Mouse (Mus musculus) hindbrain, embryonic 16.5 days (tissue): ENCODE results near the gene Rxfp3. TPM values are rescaled to one million over a fixed set of nuclear protein-coding genes. Genes with fewer than 3 reads are reported as not detected.
"Not testable (repeated sequence)": the region's sequence is repeated elsewhere in the genome, so short reads cannot be mapped to it uniquely, and the experiment has no call there.

Source experiments
- ATAC-seq: fragments of 200-750 bp; cut with Nextera tagmentation; 2 replicates; pipeline ENCODE4 v1.8.0; 2017; ENCODE audit warnings: moderate TSS enrichment, moderate library complexity
- H3K27ac ChIP-seq: fragments of 300-500 bp; sonication (generic); 2 replicates; pipeline ENCODE4 v1.5.1; 2014; ENCODE audit warnings: low read depth, mild to moderate bottlenecking, control low read depth, low read length, moderate library complexity
- H3K27me3 ChIP-seq: fragments of 300-500 bp; sonication (generic); replicated peaks from 2 replicates; pipeline ENCODE4 v1.6.1; 2014; ENCODE audit warnings: low read length; ENCODE audit not compliant: control insufficient read depth, insufficient read depth
- H3K36me3 ChIP-seq: fragments of 300-500 bp; sonication (generic); 2 replicates; pipeline ENCODE4 v1.6.1; 2014; ENCODE audit warnings: mild to moderate bottlenecking, low read length, moderate library complexity, mixed read lengths; ENCODE audit not compliant: control insufficient read depth, insufficient read depth
- H3K4me1 ChIP-seq: fragments of 300-500 bp; sonication (generic); 2 replicates; pipeline ENCODE4 v1.6.1; 2014; ENCODE audit warnings: low read depth, low read length; ENCODE audit not compliant: control insufficient read depth, insufficient read depth
- H3K4me2 ChIP-seq: fragments of 300-500 bp; sonication (generic); 2 replicates; pipeline ENCODE4 v1.6.1; 2014; ENCODE audit warnings: mild to moderate bottlenecking, low read length, control low read depth, moderate library complexity
- H3K4me3 ChIP-seq: fragments of 300-500 bp; sonication (generic); 2 replicates; pipeline ENCODE4 v1.5.1; 2014; ENCODE audit warnings: mild to moderate bottlenecking, low read length, control low read depth, moderate library complexity
- H3K9ac ChIP-seq: fragments of 300-500 bp; sonication (generic); 2 replicates; pipeline ENCODE4 v1.6.1; 2014; ENCODE audit warnings: low read depth, mild to moderate bottlenecking, control low read depth, low read length, moderate library complexity
- H3K9me3 ChIP-seq: fragments of 300-500 bp; sonication (generic); 2 replicates; pipeline ENCODE4 v1.6.1; 2014; ENCODE audit warnings: mild to moderate bottlenecking, low read length, moderate library complexity; ENCODE audit not compliant: control insufficient read depth
- WGBS: fragments of 180-500 bp; shearing (Covaris S2); extraction: QIAGEN DNeasy Blood & Tissue Kit; methylation state at CpG from one replicate; pipeline ENCODE4 v1.1.7; 2014; 5-methylcytosine and 5-hydroxymethylcytosine counted together
- polyA plus RNA-seq: library from polyadenylated mRNA; unstranded; fragments of >200 nt; fragmentation: Nextera tagmentation; extraction: Ambion mirVana; gene quantifications from 2 replicates; pipeline ENCODE4 v1.2.1, GENCODE M21; 2015

The Rxfp3 gene
- polyA plus RNA-seq, 1 experiment from 2014 or later, result 6.8 TPM

- Histone ChIP-seq H3K9ac (no peak overlapping the region), H3K4me2 (no peak overlapping the region), H3K4me3 (no peak overlapping the region), H3K36me3 (no peaks in the 10 kb centered on the region), H3K4me1 (no peaks in the 10 kb centered on the region), H3K9me3 (no peaks in the 10 kb centered on the region), H3K27me3 (no peaks in the 10 kb centered on the region), H3K27ac (no peak overlapping the region)
- WGBS, result 91% methylated on average over 11 of the region's 11 CpGs
- no peak for ATAC-seq
Measured at GRCm38 (mm10) chr15:11010976-11011548, 26.7 kb downstream of the Rxfp3 start.

- H3K27ac ChIP-seq, result no peak overlapping the region
- WGBS, result 31% methylated on average over 5 of the region's 5 CpGs
- ATAC-seq, result no peak
Measured at GRCm38 (mm10) chr15:11008756-11009155, 29.0 kb downstream of the Rxfp3 start.

GRCm38 (mm10) chr15:11004646-11005045 lies 33.1 kb downstream of the Rxfp3 start:
- no peak overlapping the region for H3K4me2 ChIP-seq
- no peak for ATAC-seq
- no peaks in the 10 kb centered on the region for H3K27me3 ChIP-seq
- H3K9me3 ChIP-seq, result no peaks in the 10 kb centered on the region
- no peaks in the 10 kb centered on the region for H3K4me1 ChIP-seq
- H3K9ac ChIP-seq, result no peak overlapping the region
- H3K4me3 ChIP-seq, result no peak overlapping the region
- 88% methylated on average over 6 of the region's 6 CpGs for WGBS
- no peak overlapping the region for H3K27ac ChIP-seq
- no peaks in the 10 kb centered on the region for H3K36me3 ChIP-seq

More at GRCm38 (mm10) chr15:11008756-11009155, 29.0 kb downstream of the Rxfp3 start:
- H3K4me2 ChIP-seq, result no peak overlapping the region
- no peak overlapping the region for H3K9ac ChIP-seq
- H3K4me3 ChIP-seq, result no peak overlapping the region
- H3K4me1 ChIP-seq, result no peaks in the 10 kb centered on the region
- no peaks in the 10 kb centered on the region for H3K9me3 ChIP-seq
- no peaks in the 10 kb centered on the region for H3K27me3 ChIP-seq
- H3K36me3 ChIP-seq, result no peaks in the 10 kb centered on the region

GRCm38 (mm10) chr15:11003791-11004190 lies 34.0 kb downstream of the Rxfp3 start:
- no peak overlapping the region for H3K27ac ChIP-seq
- ATAC-seq, result no peak
- H3K4me2 ChIP-seq, result no peak overlapping the region
- no peaks in the 10 kb centered on the region for H3K4me1 ChIP-seq
- no peak overlapping the region for H3K4me3 ChIP-seq
- no peaks in the 10 kb centered on the region for H3K27me3 ChIP-seq
- WGBS, result 91% methylated on average over 4 of the region's 4 CpGs
- no peaks in the 10 kb centered on the region for H3K9me3 ChIP-seq
- H3K36me3 ChIP-seq, result no peaks in the 10 kb centered on the region
- H3K9ac ChIP-seq, result no peak overlapping the region

GRCm38 (mm10) chr15:11000421-11000820 lies 37.4 kb downstream of the Rxfp3 start, which contains the start of gene Slc45a2:
Gene Slc45a2 (plus strand): TSS chr15:11000721.
- Histone ChIP-seq H3K36me3 (no peaks in the 10 kb centered on the region), H3K4me3 (no peak within 1 kb of the TSS), H3K9ac (no peak within 1 kb of the TSS), H3K9me3 (no peaks in the 10 kb centered on the region), H3K4me1 (no peaks in the 10 kb centered on the region), H3K27ac (no peak within 1 kb of the TSS), H3K4me2 (peak within 1 kb of the TSS; percentile 3; the same call in 1 of the 2 replicates), H3K27me3 (no peaks in the 10 kb centered on the region)
- no peak for ATAC-seq
- WGBS, result 63% methylated on average over 7 of the region's 7 CpGs

GRCm38 (mm10) chr15:10999832-11000231 lies 38.0 kb downstream of the Rxfp3 start:
- no peaks in the 10 kb centered on the region for H3K4me1 ChIP-seq
- H3K36me3 ChIP-seq, result no peaks in the 10 kb centered on the region
- no peak overlapping the region for H3K4me3 ChIP-seq
- no peak overlapping the region for H3K27ac ChIP-seq
- no peak overlapping the region for H3K9ac ChIP-seq
- H3K9me3 ChIP-seq, result no peaks in the 10 kb centered on the region
- peak; percentile 84 for ATAC-seq
- peak overlapping the region; percentile 3; the same call in 1 of the 2 replicates for H3K4me2 ChIP-seq
- no peaks in the 10 kb centered on the region for H3K27me3 ChIP-seq
- 59% methylated on average over 5 of the region's 5 CpGs for WGBS

- H3K36me3 ChIP-seq, result peaks cover 3% of the 10 kb centered on the region; the same call in 1 of the 2 replicates
- H3K9ac ChIP-seq, result no peak overlapping the region
- H3K27ac ChIP-seq, result no peak overlapping the region
- no peaks in the 10 kb centered on the region for H3K27me3 ChIP-seq
- H3K9me3 ChIP-seq, result no peaks in the 10 kb centered on the region
- H3K4me3 ChIP-seq, result no peak overlapping the region
- WGBS, result 100% methylated on average over 1 of the region's 1 CpGs
- ATAC-seq, result no peak
- no peak overlapping the region for H3K4me2 ChIP-seq
- H3K4me1 ChIP-seq, result no peaks in the 10 kb centered on the region
Measured at GRCm38 (mm10) chr15:10991566-10991965, 46.2 kb downstream of the Rxfp3 start.

- peaks cover 3% of the 10 kb centered on the region; the same call in 1 of the 2 replicates for H3K36me3 ChIP-seq
- no peak for ATAC-seq
- WGBS, result 52% methylated on average over 2 of the region's 2 CpGs
- no peaks in the 10 kb centered on the region for H3K27me3 ChIP-seq
- H3K4me2 ChIP-seq, result no peak overlapping the region
- no peak overlapping the region for H3K4me3 ChIP-seq
- no peaks in the 10 kb centered on the region for H3K4me1 ChIP-seq
- no peaks in the 10 kb centered on the region for H3K9me3 ChIP-seq
- H3K27ac ChIP-seq, result no peak overlapping the region
- no peak overlapping the region for H3K9ac ChIP-seq
Measured at GRCm38 (mm10) chr15:10990411-10990810, 47.4 kb downstream of the Rxfp3 start.

- ATAC-seq, H3K9ac ChIP-seq, H3K36me3 ChIP-seq, H3K27me3 ChIP-seq, H3K9me3 ChIP-seq, H3K4me1 ChIP-seq, H3K4me2 ChIP-seq, H3K4me3 ChIP-seq, H3K27ac ChIP-seq: not testable (repeated sequence)
- 69% methylated on average over 2 of the region's 2 CpGs for WGBS
Measured at GRCm38 (mm10) chr15:10986477-10986876, 51.3 kb downstream of the Rxfp3 start.
